Mouse (Mus musculus) liver (tissue): ENCODE results near the gene Uck2.
A peak's percentile ranks its signal among the peaks of the same experiment; 100 is the strongest.

Experiments
- DNase-seq: peaks from one replicate; pipeline ENCODE4 v3.0.0-alpha.2; 2020; ENCODE audit warnings: mixed read lengths

The Uck2 gene

GRCm38 (mm10) chr1:167249881-167250280, 35.2 kb downstream of the Uck2 start:
- DNase-seq: no peak

DNA sequence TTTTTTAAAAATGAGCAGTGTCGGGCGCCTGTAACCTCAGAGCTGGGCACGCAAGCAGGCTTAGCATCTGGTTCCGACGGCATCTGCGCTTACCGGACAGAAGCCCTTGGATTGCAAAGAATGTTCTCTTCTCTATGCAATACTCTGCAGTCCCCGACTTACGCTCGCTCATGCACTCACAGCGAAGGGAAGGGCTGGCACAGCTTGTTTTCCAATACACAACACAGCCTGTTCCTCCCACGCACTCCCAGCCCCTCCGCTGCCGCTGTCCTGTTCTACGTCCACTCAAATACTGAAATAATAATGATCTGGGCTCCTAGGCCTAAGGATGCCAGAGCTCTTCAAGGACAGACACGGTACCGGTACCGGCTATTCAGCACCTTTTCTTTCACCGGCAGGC, 35.9 kb downstream of the Uck2 start:
- DNase-seq: no peak

DNA sequence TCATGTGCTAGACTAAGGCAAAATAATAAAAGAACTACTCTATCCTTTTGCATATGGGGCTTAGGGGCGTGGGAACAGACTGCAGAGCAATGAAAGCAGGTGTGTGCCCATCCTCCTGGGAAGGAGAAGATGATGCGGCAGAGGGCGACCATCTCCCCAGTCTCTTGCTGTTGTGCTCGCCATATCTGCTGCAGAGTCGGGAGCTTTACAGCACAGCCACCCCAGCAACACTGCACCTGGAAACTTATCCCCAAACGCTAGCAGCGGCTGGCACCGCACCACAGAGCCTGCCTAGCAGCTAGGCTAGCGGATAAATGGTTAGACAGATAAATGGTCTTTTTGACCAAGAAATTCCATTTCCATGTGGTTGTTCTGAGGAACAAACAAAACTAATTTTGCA, 37.2 kb downstream of the Uck2 start:
- no peak for DNase-seq

DNA sequence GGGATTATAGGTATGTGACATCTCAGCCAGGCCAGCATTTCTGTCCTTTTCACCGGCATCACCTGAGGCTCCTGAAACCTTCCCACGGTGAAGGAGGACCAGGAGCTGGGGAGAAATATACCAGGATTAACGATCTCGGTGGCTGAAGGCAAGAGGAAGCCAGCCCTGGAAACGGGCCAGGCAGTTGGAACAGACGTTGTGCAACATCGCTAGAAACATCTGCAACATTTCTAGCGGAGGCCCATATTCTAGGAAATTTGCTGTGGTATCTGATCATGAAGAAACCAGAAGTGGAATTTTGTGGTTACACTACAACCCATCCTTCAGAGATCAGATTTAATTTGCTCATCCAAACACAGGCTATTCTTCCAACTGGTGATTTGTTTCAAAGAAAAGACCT, 38.1 kb downstream of the Uck2 start:
- DNase-seq: peak; percentile 50

GRCm38 (mm10) chr1:167246275-167246674, 38.8 kb downstream of the Uck2 start:
- DNase-seq: no peak

DNA sequence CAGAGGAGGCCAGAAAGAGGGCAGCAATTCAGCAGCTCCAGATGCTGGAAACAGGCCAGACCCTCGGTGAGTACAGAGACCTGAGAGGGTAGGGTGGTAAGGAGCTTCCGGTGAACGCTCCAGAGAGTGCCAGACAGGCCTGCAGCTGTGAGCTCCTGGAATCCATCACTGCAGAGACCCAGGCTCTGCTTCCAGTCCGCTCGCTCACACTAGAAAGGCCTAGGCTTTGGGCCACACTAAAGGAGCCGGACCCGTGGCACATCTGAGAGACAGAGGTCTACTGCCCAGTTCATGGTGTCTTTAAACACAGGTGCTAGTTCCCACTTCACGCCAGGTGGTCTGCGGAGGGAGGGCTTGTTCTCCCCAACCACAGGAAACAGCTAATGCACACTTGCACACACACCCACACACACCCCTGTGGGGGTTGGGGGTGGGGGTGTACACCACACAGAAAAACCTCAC, 39.9 kb downstream of the Uck2 start:
- no peak for DNase-seq

DNA sequence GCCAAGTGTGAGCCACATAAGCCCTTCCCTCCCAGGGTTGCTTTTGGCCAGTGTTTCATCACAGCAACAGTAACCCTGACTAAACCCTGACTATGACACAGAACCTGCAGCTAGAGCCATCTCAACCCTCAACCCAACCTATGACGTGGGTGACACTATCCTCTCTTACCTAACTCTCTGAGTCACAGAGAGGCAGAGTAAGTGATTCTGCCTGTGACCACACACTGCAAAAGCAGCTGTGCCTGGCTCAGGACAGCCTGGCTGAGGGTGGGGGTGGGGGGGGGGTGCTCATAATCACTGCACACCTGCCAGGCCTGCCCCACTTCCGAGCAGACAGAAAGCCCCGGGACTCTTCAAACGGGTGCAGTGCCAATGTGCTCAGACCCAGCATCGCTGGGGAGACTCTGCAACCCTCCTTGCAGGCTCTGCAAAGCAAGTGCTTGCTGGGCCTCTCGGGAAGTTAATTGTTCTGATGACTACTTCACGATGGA, 42.9 kb downstream of the Uck2 start:
- DNase-seq: no peak

DNA sequence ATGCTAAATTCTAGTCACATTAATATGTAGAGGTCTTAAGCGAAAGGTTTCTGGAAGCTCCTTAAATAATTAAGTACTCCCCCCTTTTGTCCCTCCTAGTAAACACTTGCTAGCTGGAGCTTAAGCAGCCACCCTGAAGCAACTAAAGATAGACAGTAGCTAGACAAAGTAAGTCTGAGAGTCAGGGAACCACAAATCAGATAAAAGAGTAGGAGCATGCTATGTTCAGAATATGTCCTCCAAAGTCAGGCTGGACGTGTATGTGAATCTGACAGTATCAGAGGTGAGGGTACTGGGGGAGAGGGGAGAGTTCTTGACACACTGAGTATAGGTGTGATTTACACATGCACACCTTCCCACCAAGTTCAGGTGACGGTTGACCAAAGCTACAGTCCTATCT, 43.6 kb downstream of the Uck2 start:
- DNase-seq: no peak

DNA sequence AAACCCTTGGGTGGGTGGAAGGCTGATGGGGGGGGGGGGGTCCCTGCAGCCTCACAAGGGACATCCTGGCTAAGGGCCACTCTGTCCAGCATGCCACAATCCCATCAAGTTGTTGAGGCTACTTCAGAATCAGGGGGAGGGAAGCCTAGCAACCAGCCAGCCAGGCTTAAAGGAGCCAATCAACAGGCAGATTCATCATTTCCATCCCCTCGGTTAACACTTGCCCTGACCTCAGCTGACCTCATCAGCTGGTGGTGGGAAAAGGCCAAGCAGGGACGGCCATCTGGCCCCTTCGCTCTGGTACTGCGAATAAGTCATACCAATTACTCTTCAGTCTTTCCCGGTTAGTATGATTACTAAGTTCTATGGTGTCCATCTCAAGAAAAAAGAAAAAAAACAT, 44.8 kb downstream of the Uck2 start:
- no peak for DNase-seq

DNA sequence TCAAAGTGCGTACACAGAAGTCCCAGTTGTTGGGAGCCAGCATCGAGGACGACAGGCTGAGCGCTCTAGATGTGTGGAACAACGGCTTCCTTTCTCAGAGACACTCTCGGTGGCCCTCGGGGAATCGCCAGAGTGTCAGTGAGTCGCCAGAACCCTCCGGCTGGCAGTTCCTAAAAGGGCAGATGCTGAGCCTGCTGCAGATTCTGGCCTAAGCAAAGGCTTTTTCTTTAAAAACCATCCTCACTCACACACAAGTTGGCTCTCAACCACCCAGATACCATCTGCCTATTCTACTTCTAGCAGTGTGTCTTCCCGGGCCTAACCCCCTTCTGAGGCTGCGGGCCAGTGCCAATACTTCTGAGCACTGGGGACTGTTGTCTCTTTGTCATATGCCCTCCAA, 45.2 kb downstream of the Uck2 start:
- DNase-seq: no peak

GRCm38 (mm10) chr1:167237798-167238197, 47.3 kb downstream of the Uck2 start:
- no peak for DNase-seq

- DNase-seq: no peak
Observed at GRCm38 (mm10) chr1:167236790-167237189, 48.3 kb downstream of the Uck2 start.

DNA sequence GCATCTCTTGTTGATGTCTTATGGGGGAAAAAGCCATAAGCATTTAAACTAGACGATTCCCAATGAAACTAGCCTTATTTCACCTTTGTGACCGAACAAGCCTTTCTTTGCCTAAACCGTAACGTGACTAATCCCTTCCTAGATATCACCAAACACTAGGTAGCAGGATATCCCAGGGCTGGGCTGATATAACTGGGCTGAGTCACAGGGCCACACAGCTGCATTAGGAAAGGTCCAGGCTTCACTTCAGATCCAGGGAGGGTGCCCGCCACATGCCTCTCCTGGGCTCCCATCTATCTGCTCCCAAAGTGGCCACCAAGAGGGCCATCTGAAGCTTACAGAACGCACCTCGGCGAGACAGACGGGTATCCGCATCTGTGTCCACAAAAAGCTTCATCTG, 50.8 kb downstream of the Uck2 start:
- DNase-seq: no peak

GRCm38 (mm10) chr1:167232918-167233317, 52.2 kb downstream of the Uck2 start:
- DNase-seq: no peak

DNA sequence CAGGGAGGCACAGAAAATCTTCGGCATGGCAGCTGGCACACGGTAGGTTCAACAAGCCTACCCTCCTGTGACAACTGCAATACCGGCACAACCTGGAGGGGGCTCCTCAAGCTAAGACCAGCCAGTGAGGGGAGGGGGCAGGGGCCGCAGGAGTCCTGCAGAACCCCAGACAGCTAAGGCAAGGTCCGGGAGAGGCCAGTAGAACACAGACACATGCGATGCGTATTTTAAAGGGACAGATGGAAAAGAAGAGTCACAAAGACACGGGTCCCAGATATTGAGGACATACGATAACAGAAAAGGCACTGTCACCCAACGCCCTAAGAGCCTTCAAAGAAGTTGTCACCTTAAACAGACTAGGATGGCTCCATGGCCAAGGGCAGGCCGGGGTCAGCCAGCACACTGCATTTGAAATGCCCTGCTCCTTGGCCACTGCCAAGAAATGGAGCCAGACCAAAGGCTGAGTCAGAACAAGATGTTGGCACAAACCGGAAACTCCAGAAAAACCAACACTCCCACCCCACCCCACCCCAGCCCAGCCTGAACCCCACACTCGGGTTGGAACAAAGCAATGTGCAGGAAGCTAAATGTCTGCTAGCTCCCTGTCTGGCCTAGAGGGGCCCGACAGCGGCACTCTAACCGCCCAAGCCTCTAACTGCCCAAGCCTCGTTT, 53.4 kb downstream of the Uck2 start:
- DNase-seq: no peak

DNA sequence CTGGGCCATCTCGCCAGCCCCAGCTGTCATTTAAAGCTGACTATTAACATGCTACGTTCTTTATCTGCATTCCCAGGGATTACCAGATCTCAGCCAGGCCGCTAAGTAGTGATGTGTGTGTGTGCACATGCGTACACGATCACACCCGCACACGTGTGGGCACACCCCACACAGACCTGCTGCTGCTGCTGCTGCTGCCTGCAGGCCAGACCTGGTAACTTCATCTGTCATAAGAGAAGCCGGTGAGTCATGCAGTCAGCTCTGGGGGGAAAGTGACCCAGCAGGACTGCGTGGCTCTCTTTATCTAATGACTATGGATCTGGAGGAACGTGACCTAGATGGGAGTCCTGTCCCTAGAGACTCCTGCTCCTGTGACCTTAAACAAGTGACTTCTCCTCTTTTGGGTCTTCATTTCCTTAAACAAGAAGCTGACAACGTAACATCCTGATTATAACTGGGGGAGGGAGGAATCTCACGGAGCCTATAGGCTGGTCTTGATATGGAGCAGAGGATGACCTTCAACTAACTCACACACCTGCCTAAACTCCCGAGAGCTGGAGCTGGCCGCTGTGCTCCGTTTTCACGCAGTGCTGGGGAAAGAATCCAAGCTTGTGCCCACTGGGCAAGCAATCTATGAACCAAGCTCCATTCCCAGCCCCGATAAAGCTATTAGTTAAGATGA, 54.0 kb downstream of the Uck2 start:
- no peak for DNase-seq

- DNase-seq: no peak
Observed at GRCm38 (mm10) chr1:167222382-167223010, 62.6 kb downstream of the Uck2 start.

- DNase-seq: peak; percentile 78
Observed at GRCm38 (mm10) chr1:167220303-167221174, 64.6 kb downstream of the Uck2 start.

DNA sequence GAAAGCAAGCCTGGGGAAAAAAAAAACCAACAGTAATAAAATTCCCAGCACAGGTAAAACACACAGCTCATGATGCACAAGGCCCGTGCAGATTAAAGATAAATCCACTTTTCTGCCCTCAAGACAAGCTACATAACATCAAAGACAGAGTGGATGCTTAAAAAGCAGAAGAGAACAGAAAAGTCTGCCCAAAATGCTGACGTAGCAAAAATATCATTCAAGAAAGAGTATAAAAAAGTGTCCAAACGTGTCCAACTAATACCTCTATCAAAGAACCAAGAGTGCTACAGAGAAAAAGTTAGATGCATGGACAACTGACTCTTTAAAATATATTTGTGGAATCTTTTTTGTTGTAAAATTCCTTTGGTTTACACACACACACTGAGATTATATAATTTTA, 69.7 kb downstream of the Uck2 start:
- no peak for DNase-seq

DNA sequence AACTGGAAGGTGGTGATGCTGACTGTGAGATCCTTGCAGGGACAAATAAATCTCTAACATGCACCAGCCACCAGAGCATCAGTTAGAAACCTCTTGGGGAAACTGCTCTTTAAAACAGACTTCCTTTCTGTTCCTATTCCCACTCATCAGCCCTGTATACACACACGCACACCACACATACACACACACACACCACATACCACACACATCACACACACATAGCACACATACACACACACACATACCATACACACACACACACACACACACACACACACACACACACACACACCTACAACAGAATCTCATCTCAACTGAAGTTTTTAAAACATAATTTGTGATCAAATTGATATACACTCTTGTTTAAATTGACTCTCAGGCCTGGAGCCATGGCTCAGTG, 72.4 kb downstream of the Uck2 start:
- DNase-seq: no peak

- DNase-seq: peak; percentile 47
Observed at GRCm38 (mm10) chr1:167211979-167212614, 73.0 kb downstream of the Uck2 start.

- no peak for DNase-seq
Observed at GRCm38 (mm10) chr1:167208816-167209215, 76.3 kb downstream of the Uck2 start.
